Mouse (Mus musculus) lung, embryonic 15.5 days (tissue): ENCODE results near the gene Prss32. TPM values are rescaled to one million over a fixed set of nuclear protein-coding genes. Genes with fewer than 3 reads are reported as not detected.

Source experiments
- ATAC-seq: fragments of 200-750 bp; cut with Nextera tagmentation; 2 replicates; pipeline ENCODE4 v1.8.0; 2017; ENCODE audit warnings: moderate number of reproducible peaks, borderline replicate concordance; ENCODE audit not compliant: low FRiP score, low TSS enrichment; ENCODE audit errors: extremely low read depth
- H3K27ac ChIP-seq: fragments of 300-500 bp; sonication (generic); 2 replicates; pipeline ENCODE4 v1.5.1; 2015; ENCODE audit warnings: moderate library complexity, mild to moderate bottlenecking, inconsistent platforms
- H3K27me3 ChIP-seq: fragments of 300-500 bp; sonication (generic); 2 replicates; pipeline ENCODE4 v1.6.1; 2015; ENCODE audit warnings: inconsistent platforms
- H3K36me3 ChIP-seq: fragments of 300-500 bp; sonication (generic); 2 replicates; pipeline ENCODE4 v1.6.1; 2015; ENCODE audit warnings: inconsistent platforms
- H3K4me1 ChIP-seq: fragments of 300-500 bp; sonication (generic); 2 replicates; pipeline ENCODE4 v1.6.1; 2015; ENCODE audit warnings: inconsistent platforms
- H3K4me2 ChIP-seq: fragments of 300-500 bp; sonication (generic); 2 replicates; pipeline ENCODE4 v1.6.1; 2015; ENCODE audit warnings: inconsistent platforms, mild to moderate bottlenecking, moderate library complexity
- H3K4me3 ChIP-seq: fragments of 300-500 bp; sonication (generic); 2 replicates; pipeline ENCODE4 v1.5.1; 2015; ENCODE audit warnings: mild to moderate bottlenecking, inconsistent platforms
- H3K9ac ChIP-seq: fragments of 300-500 bp; sonication (generic); 2 replicates; pipeline ENCODE4 v1.6.1; 2015; ENCODE audit warnings: inconsistent platforms
- H3K9me3 ChIP-seq: fragments of 300-500 bp; sonication (generic); 2 replicates; pipeline ENCODE4 v1.6.1; 2016; ENCODE audit warnings: inconsistent platforms
- whole genome bisulfite sequencing: fragments of 180-500 bp; shearing (Covaris S2); methylation state at CpG from one replicate; pipeline ENCODE4 v1.1.7; 2015; 5-methylcytosine and 5-hydroxymethylcytosine counted together
- polyA plus RNA-seq: library from polyadenylated mRNA; unstranded; fragments of >200 nt; fragmentation: Nextera tagmentation; extraction: Ambion mirVana; gene quantifications from 2 replicates; pipeline ENCODE4 v1.2.1, GENCODE M21; 2015

The Prss32 gene
- polyA plus RNA-seq, 1 experiment from 2014 or later, result not detected

- H3K27ac ChIP-seq, result no peak overlapping the region
- whole genome bisulfite sequencing, result 49% methylated on average over 23 of the region's 23 CpGs
- no peaks in the 10 kb centered on the region for H3K36me3 ChIP-seq
- no peaks in the 10 kb centered on the region for H3K4me1 ChIP-seq
- H3K27me3 ChIP-seq, result 0 out of 2 replicates have a peak, but pooled peaks cover 4% of the 10 kb centered on the region
- H3K9ac ChIP-seq, result no peak overlapping the region
- no peak overlapping the region for H3K4me3 ChIP-seq
- H3K9me3 ChIP-seq, result no peaks in the 10 kb centered on the region
- peak; percentile 53; the same call in 1 of the 2 replicates for ATAC-seq
- H3K4me2 ChIP-seq, result peak overlapping the region; percentile 42
These were observed 379 bp upstream of the Prss32 start for GRCm38 (mm10) chr17:23843141-23843811.

- no peak for ATAC-seq
- no peaks in the 10 kb centered on the region for H3K27me3 ChIP-seq
- H3K27ac ChIP-seq, result no peak overlapping the region
- no peak overlapping the region for H3K9ac ChIP-seq
- H3K9me3 ChIP-seq, result no peaks in the 10 kb centered on the region
- no peak overlapping the region for H3K4me2 ChIP-seq
- H3K36me3 ChIP-seq, result no peaks in the 10 kb centered on the region
- no peaks in the 10 kb centered on the region for H3K4me1 ChIP-seq
- H3K4me3 ChIP-seq, result no peak overlapping the region
- WGBS, result 62% methylated on average over 2 of the region's 2 CpGs
These were observed 6.4 kb downstream of the Prss32 start for GRCm38 (mm10) chr17:23850028-23850427.

GRCm38 (mm10) chr17:23850853-23851749 is 7.4 kb downstream of the Prss32 start:
- Histone ChIP-seq H3K4me1 (no peaks in the 10 kb centered on the region), H3K36me3 (no peaks in the 10 kb centered on the region), H3K27ac (no peak overlapping the region), H3K4me3 (no peak overlapping the region), H3K4me2 (no peak overlapping the region), H3K27me3 (no peaks in the 10 kb centered on the region), H3K9me3 (no peaks in the 10 kb centered on the region), H3K9ac (no peak overlapping the region)
- 42% methylated on average over 18 of the region's 19 CpGs for WGBS
- ATAC-seq, result no peak

GRCm38 (mm10) chr17:23853292-23853691 is 9.6 kb downstream of the Prss32 start:
- no peak overlapping the region for H3K9ac ChIP-seq
- H3K36me3 ChIP-seq, result no peaks in the 10 kb centered on the region
- no peaks in the 10 kb centered on the region for H3K4me1 ChIP-seq
- H3K9me3 ChIP-seq, result no peaks in the 10 kb centered on the region
- peak; percentile 20; the same call in 1 of the 2 replicates for ATAC-seq
- H3K27ac ChIP-seq, result no peak overlapping the region
- WGBS, result 37% methylated on average over 5 of the region's 5 CpGs
- no peak overlapping the region for H3K4me2 ChIP-seq
- H3K27me3 ChIP-seq, result no peaks in the 10 kb centered on the region
- H3K4me3 ChIP-seq, result no peak overlapping the region

GRCm38 (mm10) chr17:23854229-23854765 is 10.6 kb downstream of the Prss32 start:
- H3K9me3 ChIP-seq, result no peaks in the 10 kb centered on the region
- no peak overlapping the region for H3K27ac ChIP-seq
- H3K27me3 ChIP-seq, result no peaks in the 10 kb centered on the region
- WGBS, result 73% methylated on average over 10 of the region's 10 CpGs
- no peak for ATAC-seq
- no peak overlapping the region for H3K9ac ChIP-seq
- H3K36me3 ChIP-seq, result no peaks in the 10 kb centered on the region
- H3K4me3 ChIP-seq, result no peak overlapping the region
- no peak overlapping the region for H3K4me2 ChIP-seq
- H3K4me1 ChIP-seq, result no peaks in the 10 kb centered on the region

GRCm38 (mm10) chr17:23857193-23857592 is 13.5 kb downstream of the Prss32 start:
- Histone ChIP-seq H3K4me3 (no peak overlapping the region), H3K4me2 (no peak overlapping the region), H3K9ac (no peak overlapping the region), H3K27ac (no peak overlapping the region), H3K36me3 (no peaks in the 10 kb centered on the region), H3K27me3 (no peaks in the 10 kb centered on the region), H3K9me3 (no peaks in the 10 kb centered on the region), H3K4me1 (no peaks in the 10 kb centered on the region)
- WGBS, result 80% methylated on average over 6 of the region's 6 CpGs
- ATAC-seq, result no peak

GRCm38 (mm10) chr17:23857913-23858312 is 14.3 kb downstream of the Prss32 start:
- no peaks in the 10 kb centered on the region for H3K27me3 ChIP-seq
- H3K4me3 ChIP-seq, result no peak overlapping the region
- H3K9ac ChIP-seq, result no peak overlapping the region
- H3K27ac ChIP-seq, result no peak overlapping the region
- H3K4me2 ChIP-seq, result no peak overlapping the region
- no peak for ATAC-seq
- no peaks in the 10 kb centered on the region for H3K4me1 ChIP-seq
- H3K36me3 ChIP-seq, result no peaks in the 10 kb centered on the region
- H3K9me3 ChIP-seq, result no peaks in the 10 kb centered on the region
- 28% methylated on average over 2 of the region's 2 CpGs for WGBS

GRCm38 (mm10) chr17:23862926-23863325 is 19.3 kb downstream of the Prss32 start:
- 81% methylated on average over 4 of the region's 4 CpGs for WGBS
- ATAC-seq, result no peak
- no peak overlapping the region for H3K27ac ChIP-seq

GRCm38 (mm10) chr17:23867756-23868155 is 24.1 kb downstream of the Prss32 start, which contains the start of gene Prss21:
Prss21 (plus strand) TSS chr17:23868056.
- no peaks in the 10 kb centered on the region for H3K36me3 ChIP-seq
- H3K27ac ChIP-seq, result no peak within 1 kb of the TSS
- WGBS, result 82% methylated on average over 15 of the region's 15 CpGs
- no peak for ATAC-seq
- no peaks in the 10 kb centered on the region for H3K27me3 ChIP-seq
- no peak within 1 kb of the TSS for H3K4me3 ChIP-seq
- no peak within 1 kb of the TSS for H3K9ac ChIP-seq
- no peaks in the 10 kb centered on the region for H3K4me1 ChIP-seq
- no peaks in the 10 kb centered on the region for H3K9me3 ChIP-seq
- no peak within 1 kb of the TSS for H3K4me2 ChIP-seq

More at GRCm38 (mm10) chr17:23862926-23863325, 19.3 kb downstream of the Prss32 start:
- no peak overlapping the region for H3K4me2 ChIP-seq
- H3K9ac ChIP-seq, result no peak overlapping the region
- H3K4me3 ChIP-seq, result no peak overlapping the region
- no peaks in the 10 kb centered on the region for H3K4me1 ChIP-seq
- H3K27me3 ChIP-seq, result no peaks in the 10 kb centered on the region
- H3K36me3 ChIP-seq, result no peaks in the 10 kb centered on the region
- H3K9me3 ChIP-seq, result no peaks in the 10 kb centered on the region

GRCm38 (mm10) chr17:23868513-23868912 is 24.9 kb downstream of the Prss32 start:
- ATAC-seq, result no peak
- Histone ChIP-seq H3K4me1 (no peaks in the 10 kb centered on the region), H3K9me3 (no peaks in the 10 kb centered on the region), H3K36me3 (no peaks in the 10 kb centered on the region), H3K9ac (no peak overlapping the region), H3K27me3 (no peaks in the 10 kb centered on the region), H3K4me3 (no peak overlapping the region), H3K4me2 (no peak overlapping the region), H3K27ac (no peak overlapping the region)
- WGBS, result 83% methylated on average over 11 of the region's 11 CpGs

- no peak overlapping the region for H3K4me2 ChIP-seq
- no peaks in the 10 kb centered on the region for H3K27me3 ChIP-seq
- no peak overlapping the region for H3K27ac ChIP-seq
- no peak overlapping the region for H3K4me3 ChIP-seq
- no peak overlapping the region for H3K9ac ChIP-seq
- H3K9me3 ChIP-seq, result no peaks in the 10 kb centered on the region
- 32% methylated on average over 8 of the region's 8 CpGs for WGBS
- H3K36me3 ChIP-seq, result no peaks in the 10 kb centered on the region
- peak; percentile 33; the same call in 1 of the 2 replicates for ATAC-seq
- H3K4me1 ChIP-seq, result no peaks in the 10 kb centered on the region
These were observed 30.5 kb downstream of the Prss32 start for GRCm38 (mm10) chr17:23873884-23874856.
